Mouse (Mus musculus) kidney, embryonic 14.5 days (tissue): ENCODE data around the gene Prps1. TPM values are rescaled to one million over a fixed set of nuclear protein-coding genes. Genes with fewer than 3 reads are reported as not detected.
"Not testable (repeated sequence)": the region's sequence is repeated elsewhere in the genome, so short reads cannot be mapped to it uniquely, and the experiment has no call there.

Experiments used
- ATAC-seq: fragments of 200-750 bp; cut with Nextera tagmentation; 2 replicates; pipeline ENCODE4 v1.8.0; 2017; ENCODE audit warnings: moderate number of reproducible peaks, mild to moderate bottlenecking, moderate TSS enrichment, moderate library complexity; ENCODE audit not compliant: low FRiP score, low TSS enrichment
- H3K27ac ChIP-seq: fragments of 300-500 bp; sonication (generic); 2 replicates; pipeline ENCODE4 v1.5.1; 2014; ENCODE audit warnings: low read depth, mild to moderate bottlenecking, low read length, moderate library complexity, mixed read lengths
- H3K27me3 ChIP-seq: fragments of 300-500 bp; sonication (generic); 2 replicates; pipeline ENCODE4 v1.6.1; 2014; ENCODE audit warnings: mild to moderate bottlenecking, low read length; ENCODE audit not compliant: control insufficient read depth, insufficient read depth
- H3K36me3 ChIP-seq: fragments of 300-500 bp; sonication (generic); 2 replicates; pipeline ENCODE4 v1.6.1; 2014; ENCODE audit warnings: low read length, mixed read lengths; ENCODE audit not compliant: control insufficient read depth, insufficient read depth
- H3K4me1 ChIP-seq: fragments of 300-500 bp; sonication (generic); 2 replicates; pipeline ENCODE4 v1.6.1; 2014; ENCODE audit warnings: low read length, mixed read lengths; ENCODE audit not compliant: control insufficient read depth, insufficient read depth
- H3K4me2 ChIP-seq: fragments of 300-500 bp; sonication (generic); replicated peaks from 2 replicates; pipeline ENCODE4 v1.6.1; 2014; ENCODE audit warnings: low read depth, mild to moderate bottlenecking, low read length
- H3K4me3 ChIP-seq: fragments of 300-500 bp; sonication (generic); 2 replicates; pipeline ENCODE4 v1.5.1; 2014; ENCODE audit warnings: mild to moderate bottlenecking, low read length
- H3K9ac ChIP-seq: fragments of 300-500 bp; sonication (generic); 2 replicates; pipeline ENCODE4 v1.6.1; 2014; ENCODE audit warnings: low read depth, mild to moderate bottlenecking, low read length, moderate library complexity
- H3K9me3 ChIP-seq: fragments of 300-500 bp; sonication (generic); 2 replicates; pipeline ENCODE4 v1.6.1; 2016; ENCODE audit warnings: low read length; ENCODE audit not compliant: control insufficient read depth
- WGBS: fragments of 180-500 bp; shearing (Covaris S2); extraction: QIAGEN DNeasy Blood & Tissue Kit; methylation state at CpG from one replicate; pipeline ENCODE4 v1.1.7; 2014; 5-methylcytosine and 5-hydroxymethylcytosine counted together
- polyA plus RNA-seq: library from polyadenylated mRNA; unstranded; fragments of >200 nt; fragmentation: Nextera tagmentation; extraction: Ambion mirVana; gene quantifications from 2 replicates; pipeline ENCODE4 v1.2.1, GENCODE M21; 2014

Prps1 gene
- polyA plus RNA-seq, 1 experiment from 2014 or later = 58.2 TPM

DNA sequence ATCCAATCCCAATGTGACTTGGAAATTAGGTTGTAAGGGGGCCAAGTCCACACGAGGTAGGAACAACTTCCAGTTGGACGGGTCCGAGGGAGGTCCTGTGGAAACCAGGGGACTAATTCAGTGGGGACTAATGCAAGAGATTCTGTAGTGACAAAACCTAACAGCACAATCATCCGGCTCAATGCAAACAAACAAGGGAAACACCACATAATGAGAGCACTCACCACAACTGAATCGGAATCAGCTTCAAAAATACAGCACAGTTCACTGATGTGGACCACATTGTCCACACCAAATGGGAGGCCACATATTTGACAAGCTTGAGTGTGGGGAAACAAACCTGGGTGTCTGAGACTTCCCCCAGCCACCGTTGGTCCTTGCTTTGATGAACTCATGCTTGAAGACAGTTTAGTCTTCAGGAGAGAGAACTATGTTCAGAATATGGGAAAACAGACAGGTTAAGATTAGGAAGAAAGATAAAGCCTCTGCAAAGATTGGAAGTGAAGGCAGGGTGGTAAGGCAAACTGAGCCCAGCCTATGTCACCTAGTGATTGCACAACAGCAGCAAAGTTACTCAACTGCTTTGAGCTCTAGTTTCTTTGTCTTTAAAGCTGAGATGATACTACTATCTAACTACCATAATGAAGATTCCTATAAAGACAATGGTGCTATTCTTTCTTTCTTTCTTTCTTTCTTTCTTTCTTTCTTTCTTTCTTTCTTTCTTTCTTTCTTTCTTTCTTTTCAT lies 50.2 kb downstream of the Prps1 start:
- no peaks in the 10 kb centered on the region for H3K9me3 ChIP-seq
- H3K4me1 ChIP-seq = no peaks in the 10 kb centered on the region
- no peak for ATAC-seq
- no peaks in the 10 kb centered on the region for H3K27me3 ChIP-seq
- H3K4me3 ChIP-seq = no peak overlapping the region
- no peaks in the 10 kb centered on the region for H3K36me3 ChIP-seq
- no peak overlapping the region for H3K9ac ChIP-seq
- H3K4me2 ChIP-seq = no peak overlapping the region
- WGBS = 69% methylated on average over 6 of the region's 6 CpGs
- H3K27ac ChIP-seq = no peak overlapping the region

DNA sequence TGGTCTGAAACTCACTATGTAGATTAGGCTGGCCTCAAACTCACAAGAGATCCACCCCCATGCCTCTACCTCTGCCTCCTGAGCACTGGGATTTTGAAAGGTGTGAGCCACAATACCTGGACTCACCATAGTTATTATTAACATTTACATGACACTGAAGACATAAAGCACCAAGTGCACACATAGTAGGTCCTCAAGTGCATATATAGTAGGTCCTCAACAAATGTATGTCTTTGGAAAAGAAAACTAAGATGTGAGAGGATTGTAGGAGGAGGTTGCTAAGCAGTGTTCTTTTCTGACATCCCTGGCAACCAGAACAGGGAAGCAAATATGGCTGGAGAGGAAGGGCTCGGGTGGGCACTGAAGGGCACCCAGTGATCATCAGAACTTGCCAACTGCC lies 51.0 kb downstream of the Prps1 start:
- Histone ChIP-seq H3K4me3 (no peak overlapping the region), H3K9me3 (no peaks in the 10 kb centered on the region), H3K9ac (no peak overlapping the region), H3K27me3 (no peaks in the 10 kb centered on the region), H3K4me2 (no peak overlapping the region), H3K36me3 (no peaks in the 10 kb centered on the region), H3K4me1 (no peaks in the 10 kb centered on the region), H3K27ac (no peak overlapping the region)
- WGBS = 76% methylated on average over 1 of the region's 1 CpGs
- ATAC-seq = no peak

DNA sequence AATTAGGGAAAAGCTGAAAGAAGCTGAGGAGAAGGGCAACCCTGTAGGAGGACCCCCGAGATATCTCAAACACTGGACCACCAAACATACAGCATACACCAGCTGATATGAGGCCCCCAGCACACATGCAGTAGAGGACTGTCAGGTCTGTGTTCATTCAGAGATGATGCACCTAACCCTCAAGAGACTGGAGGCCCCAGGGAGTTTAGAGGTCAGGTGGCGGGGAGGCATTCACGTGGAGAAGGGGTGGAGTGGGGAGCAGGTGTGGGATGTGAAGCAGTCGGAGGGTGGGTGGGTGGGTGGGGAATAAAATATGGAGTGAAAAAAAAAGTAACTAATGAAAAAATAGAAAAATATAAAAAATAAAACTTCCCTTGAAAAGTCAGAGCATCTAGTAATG lies 52.4 kb downstream of the Prps1 start:
- H3K27ac ChIP-seq, H3K9me3 ChIP-seq, H3K4me3 ChIP-seq, H3K9ac ChIP-seq, ATAC-seq, H3K27me3 ChIP-seq, H3K4me1 ChIP-seq, H3K36me3 ChIP-seq, H3K4me2 ChIP-seq: not testable (repeated sequence)
- WGBS = 81% methylated on average over 4 of the region's 4 CpGs

DNA sequence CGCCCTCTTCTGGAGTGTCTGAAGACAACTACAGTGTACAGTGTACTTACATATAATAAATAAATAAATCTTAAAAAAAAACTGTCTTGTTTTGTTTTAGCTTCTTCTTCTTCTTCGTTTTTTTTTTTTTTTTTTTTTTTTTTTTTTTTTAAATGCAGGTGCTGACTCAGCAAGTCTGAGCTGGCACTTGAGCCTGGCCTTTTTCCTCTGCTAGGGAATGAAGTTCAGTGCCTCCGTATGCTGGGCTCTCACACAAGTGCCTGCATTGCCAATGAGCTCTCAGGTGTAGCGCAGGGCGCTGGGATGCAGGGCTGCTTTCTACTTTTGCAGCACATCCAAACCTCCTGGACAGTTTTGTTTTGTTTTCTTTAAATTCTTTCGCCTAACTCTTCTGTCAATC lies 53.4 kb downstream of the Prps1 start:
- H3K9ac ChIP-seq = no peak overlapping the region
- no peaks in the 10 kb centered on the region for H3K9me3 ChIP-seq
- ATAC-seq = no peak
- no peak overlapping the region for H3K27ac ChIP-seq
- WGBS = 72% methylated on average over 6 of the region's 6 CpGs
- H3K36me3 ChIP-seq = no peaks in the 10 kb centered on the region
- H3K4me3 ChIP-seq = no peak overlapping the region
- no peaks in the 10 kb centered on the region for H3K27me3 ChIP-seq
- no peak overlapping the region for H3K4me2 ChIP-seq
- H3K4me1 ChIP-seq = no peaks in the 10 kb centered on the region

DNA sequence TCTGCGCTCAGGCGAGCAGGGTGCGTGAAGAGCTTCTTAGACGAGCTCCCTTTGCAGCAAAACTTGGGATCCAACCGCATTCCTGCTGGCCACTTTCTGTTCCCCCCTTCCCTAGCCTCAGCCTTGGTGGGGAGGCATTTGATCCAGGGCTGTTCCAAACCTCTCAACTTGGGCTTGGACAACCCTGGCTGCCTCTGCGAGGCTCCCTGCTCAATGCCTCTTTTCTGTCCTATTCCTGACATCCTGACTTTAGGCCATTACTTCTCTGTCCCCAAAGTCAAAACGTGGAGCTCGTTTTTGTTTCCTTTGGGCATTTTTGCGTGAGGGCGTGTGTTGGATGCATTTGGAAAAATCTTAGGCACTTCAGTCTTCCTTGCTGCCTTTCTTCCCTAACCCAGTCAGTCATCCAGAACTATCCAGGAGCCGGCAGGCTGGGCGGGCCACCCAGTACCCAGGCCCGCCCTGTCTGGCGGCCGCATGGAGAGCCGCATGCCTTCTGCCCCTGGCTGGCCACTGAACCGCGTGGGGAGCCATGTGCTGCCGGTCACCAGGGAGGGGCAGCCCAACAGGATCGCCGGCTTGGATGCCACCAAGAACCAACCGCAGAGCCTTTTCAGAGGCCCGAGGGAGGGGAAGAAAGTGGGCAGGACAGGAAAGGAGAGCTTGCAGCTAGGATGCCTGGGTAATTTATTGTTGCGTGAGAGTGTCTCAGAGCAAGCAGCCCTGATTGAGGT lies 54.5 kb downstream of the Prps1 start:
- Histone ChIP-seq H3K9me3 (no peaks in the 10 kb centered on the region), H3K4me3 (peak overlapping the region; percentile 7; the same call in 1 of the 2 replicates), H3K4me1 (no peaks in the 10 kb centered on the region), H3K9ac (peak overlapping the region; percentile 34; the same call in 1 of the 2 replicates), H3K36me3 (no peaks in the 10 kb centered on the region), H3K4me2 (peak overlapping the region; percentile 38), H3K27me3 (no peaks in the 10 kb centered on the region), H3K27ac (peak overlapping the region; percentile 42)
- 37% methylated on average over 24 of the region's 24 CpGs for WGBS
- peak; percentile 90 for ATAC-seq

DNA sequence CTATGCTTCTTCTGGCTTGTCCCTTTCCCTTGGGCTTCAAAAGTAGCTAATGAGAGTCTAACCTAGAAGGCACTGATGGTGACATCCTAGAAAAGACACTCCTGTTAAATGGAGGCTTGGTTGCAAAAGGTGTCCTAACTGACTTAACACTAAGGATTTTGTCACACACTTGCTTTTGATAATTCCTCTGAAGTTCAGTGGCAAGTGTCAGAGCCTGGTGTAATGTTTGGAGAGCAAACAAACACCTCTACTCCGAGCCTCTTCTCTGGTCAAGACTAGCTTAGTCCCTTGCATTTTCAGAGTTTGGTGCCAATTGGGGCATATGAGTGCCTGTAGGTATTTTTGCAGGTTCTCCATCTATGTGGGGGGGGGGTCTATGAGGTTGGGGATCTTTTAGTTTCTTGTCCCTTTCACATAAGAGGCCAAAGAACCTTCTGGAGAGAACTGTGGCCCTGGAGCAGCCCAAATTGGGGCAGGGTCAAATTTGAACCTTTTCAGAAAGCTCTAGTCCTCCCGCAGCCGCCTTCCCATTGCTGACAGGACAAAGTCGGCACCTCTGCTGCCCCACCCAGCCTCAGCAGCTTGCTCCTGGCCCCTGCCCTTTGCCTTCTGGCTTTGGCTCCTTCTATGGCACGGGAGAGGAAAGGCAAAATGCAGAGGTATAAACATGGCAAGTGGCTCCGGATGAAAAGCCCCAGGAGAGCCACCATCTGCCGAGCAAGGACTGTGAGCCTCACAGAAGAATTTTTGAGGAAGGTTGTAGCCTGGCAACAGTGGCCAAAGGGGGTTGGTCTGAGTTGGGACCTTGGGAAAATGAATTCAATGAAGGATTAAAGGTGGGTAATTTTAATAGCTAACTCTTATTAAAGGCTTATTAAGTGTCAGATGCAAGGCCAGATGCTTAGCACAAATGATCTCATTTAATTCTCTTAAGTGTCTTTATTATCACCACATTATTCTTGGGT lies 55.6 kb downstream of the Prps1 start:
- Histone ChIP-seq H3K9me3 (no peaks in the 10 kb centered on the region), H3K27me3 (no peaks in the 10 kb centered on the region), H3K4me3 (no peak overlapping the region; the same call in 1 of the 2 replicates), H3K4me1 (no peaks in the 10 kb centered on the region), H3K9ac (no peak overlapping the region), H3K27ac (no peak overlapping the region), H3K4me2 (peak overlapping the region; percentile 38; the same call in 1 of the 2 replicates), H3K36me3 (no peaks in the 10 kb centered on the region)
- 54% methylated on average over 7 of the region's 7 CpGs for WGBS
- no peak for ATAC-seq

DNA sequence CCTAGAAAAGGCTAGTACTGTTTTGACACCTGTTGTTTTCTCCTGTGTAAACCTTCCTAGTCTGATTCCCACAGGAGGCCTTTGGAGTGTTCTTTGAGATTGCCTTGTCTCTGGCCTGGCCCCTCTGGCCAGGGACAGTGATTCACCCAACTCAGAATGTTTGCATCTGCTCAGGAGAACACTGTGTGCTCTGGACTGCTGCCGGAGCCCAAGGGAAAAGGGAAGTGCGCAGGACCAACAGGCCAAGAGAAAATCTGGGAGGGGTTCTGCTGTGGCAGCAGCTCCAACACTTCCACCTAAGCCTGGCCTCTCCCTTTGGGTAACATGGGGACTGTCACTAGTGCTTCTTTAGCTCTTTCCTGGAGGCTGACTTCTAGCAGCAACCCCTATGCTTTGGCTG lies 57.0 kb downstream of the Prps1 start:
- Histone ChIP-seq H3K27me3 (no peaks in the 10 kb centered on the region), H3K9ac (no peak overlapping the region), H3K4me2 (no peak overlapping the region), H3K36me3 (no peaks in the 10 kb centered on the region), H3K9me3 (no peaks in the 10 kb centered on the region), H3K4me1 (no peaks in the 10 kb centered on the region), H3K4me3 (no peak overlapping the region), H3K27ac (no peak overlapping the region)
- WGBS = 77% methylated on average over 2 of the region's 2 CpGs
- ATAC-seq = no peak

DNA sequence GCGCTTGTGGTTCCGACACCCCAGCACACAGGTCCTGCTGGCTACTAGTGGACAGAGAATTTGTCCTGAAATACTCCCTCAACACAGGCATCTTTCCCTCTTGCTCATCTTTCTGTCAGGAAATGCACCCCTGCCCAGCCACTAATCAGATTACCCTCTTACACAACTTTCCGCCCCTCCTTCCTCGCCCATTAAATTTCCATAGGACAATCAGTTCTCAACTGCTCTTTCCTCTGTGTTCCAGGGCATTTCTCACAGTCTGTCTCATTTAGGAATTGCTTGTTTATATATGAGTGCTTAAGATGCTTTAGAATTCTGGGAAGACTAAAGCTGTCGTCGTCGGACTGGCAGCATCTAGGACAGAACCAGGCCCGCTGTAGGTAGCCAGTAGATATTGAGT lies 61.9 kb downstream of the Prps1 start:
- WGBS = 84% methylated on average over 8 of the region's 8 CpGs
- H3K9me3 ChIP-seq = no peaks in the 10 kb centered on the region
- no peaks in the 10 kb centered on the region for H3K36me3 ChIP-seq
- H3K4me1 ChIP-seq = peaks cover 3% of the 10 kb centered on the region; the same call in 1 of the 2 replicates
- no peak overlapping the region for H3K4me2 ChIP-seq
- no peak for ATAC-seq
- no peaks in the 10 kb centered on the region for H3K27me3 ChIP-seq
- no peak overlapping the region for H3K4me3 ChIP-seq
- H3K9ac ChIP-seq = no peak overlapping the region
- no peak overlapping the region for H3K27ac ChIP-seq
